Mouse (Mus musculus) kidney, adult 11 months (tissue): ENCODE data around the gene Gm12886.

Experiments used
- DNase-seq: peaks from one replicate; pipeline ENCODE4 v3.0.0; 2022

Gene Gm12886

GRCm38 (mm10) chr4:121422999-121423398, at the start of gene Gm12886:
Gene Gm12886 (minus strand): TSS chr4:121423099.
- no peak for DNase-seq
